Mouse (Mus musculus) lung, postnatal 25 days (tissue): Measurements from ENCODE around the gene Gpr83.
A peak's percentile ranks its signal among the peaks of the same experiment; 100 is the strongest.

Source experiments
- DNase-seq: peaks from one replicate; pipeline ENCODE4 v3.0.0; 2022; ENCODE audit warnings: low spot score

Gpr83 gene

GRCm38 (mm10) chr9:14859868-14860639, at the start of gene Gpr83:
Gene Gpr83, plus strand, starts transcription at chr9:14860210.
- no peak for DNase-seq

GRCm38 (mm10) chr9:14821396-14821795, 38.6 kb upstream of the Gpr83 start:
- no peak for DNase-seq

- DNase-seq, result no peak
Observed at GRCm38 (mm10) chr9:14824840-14825239, 35.2 kb upstream of the Gpr83 start.

GRCm38 (mm10) chr9:14827875-14828274, 32.1 kb upstream of the Gpr83 start:
- DNase-seq, result peak; percentile 26

- DNase-seq, result no peak
Observed at GRCm38 (mm10) chr9:14832046-14832445, 28.0 kb upstream of the Gpr83 start.

- DNase-seq, result peak; percentile 10
Observed at GRCm38 (mm10) chr9:14835335-14836075, 24.5 kb upstream of the Gpr83 start.

GRCm38 (mm10) chr9:14839527-14839926, 20.5 kb upstream of the Gpr83 start:
- DNase-seq, result no peak

GRCm38 (mm10) chr9:14839970-14840369, 20.0 kb upstream of the Gpr83 start:
- no peak for DNase-seq

- DNase-seq, result peak; percentile 34
Observed at GRCm38 (mm10) chr9:14841878-14842761, 17.9 kb upstream of the Gpr83 start.

GRCm38 (mm10) chr9:14843311-14843857, 16.6 kb upstream of the Gpr83 start:
- no peak for DNase-seq

- DNase-seq, result no peak
Observed at GRCm38 (mm10) chr9:14843901-14844300, 16.1 kb upstream of the Gpr83 start.

- DNase-seq, result no peak
Observed at GRCm38 (mm10) chr9:14846428-14846827, 13.6 kb upstream of the Gpr83 start.

GRCm38 (mm10) chr9:14848267-14848935, 11.6 kb upstream of the Gpr83 start:
- no peak for DNase-seq

GRCm38 (mm10) chr9:14854585-14854984, 5.4 kb upstream of the Gpr83 start:
- no peak for DNase-seq

GRCm38 (mm10) chr9:14856922-14857654, 2.9 kb upstream of the Gpr83 start:
- no peak for DNase-seq

- DNase-seq, result no peak
Observed at GRCm38 (mm10) chr9:14858170-14858706, 1.8 kb upstream of the Gpr83 start.

GRCm38 (mm10) chr9:14858782-14859181, 1.2 kb upstream of the Gpr83 start:
- DNase-seq, result no peak

GRCm38 (mm10) chr9:14863126-14863525, 3.1 kb downstream of the Gpr83 start:
- DNase-seq, result no peak

GRCm38 (mm10) chr9:14864726-14865125, 4.7 kb downstream of the Gpr83 start:
- no peak for DNase-seq

- DNase-seq, result peak; percentile 19
Observed at GRCm38 (mm10) chr9:14866957-14867356, 6.9 kb downstream of the Gpr83 start.
